Mouse (Mus musculus): Measurements from ENCODE around the gene Zmynd19.

GRCm38 (mm10) chr2:24935057-24935796 lies 14.4 kb upstream of the Zmynd19 start, which contains the start of gene Arrdc1:
- TF ChIP-seq POLR2A (IDR thresholded peaks at IDR 0.05; ENCODE audit: insufficient read depth, low read depth, low read length) = no peak
- TF ChIP-seq CTCF (IDR thresholded peaks at IDR 0.05; ENCODE audit: insufficient read depth, low read depth, low read length) = peak; percentile 30; the same call in 1 of the 2 replicates

Measured in olfactory bulb, adult 2 months (tissue).